Mouse (Mus musculus): Measurements from ENCODE around the gene Dpp4. TPM values are rescaled to one million over a fixed set of nuclear protein-coding genes. Genes with fewer than 3 reads are reported as not detected.

The Dpp4 gene
- polyA plus RNA-seq, 1 experiment from 2014 or later: 41.8 TPM

DNA sequence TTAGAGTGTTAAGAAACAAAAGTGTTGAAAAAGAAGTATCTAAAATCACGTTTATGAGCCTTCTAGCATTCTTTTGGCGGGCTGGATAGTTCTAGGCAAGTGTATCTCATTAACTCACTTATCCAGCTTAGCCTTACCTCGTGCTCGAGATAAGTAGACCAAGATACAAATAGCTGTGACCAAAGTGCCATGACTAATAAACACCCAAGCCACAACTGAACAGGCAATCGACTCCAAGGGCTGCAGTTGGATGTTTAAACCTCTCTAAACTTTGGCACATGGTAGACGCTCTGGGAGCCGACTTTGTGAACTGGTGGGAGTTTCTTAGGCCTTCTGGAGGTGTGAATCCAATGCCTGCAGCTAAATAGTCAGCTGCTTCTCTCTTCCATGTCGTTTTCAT is 12.7 kb downstream of the Dpp4 start:
- H3K27ac ChIP-seq (ENCODE audit: low read length): no peak overlapping the region
- no peaks in the 10 kb centered on the region for H3K27me3 ChIP-seq (replicated peaks; ENCODE audit: insufficient read depth, low read length)
- no peak for DNase-seq (ENCODE audit: low spot score)
- H3K4me2 ChIP-seq (replicated peaks; ENCODE audit: low read depth, low read length): no peak overlapping the region
- no peaks in the 10 kb centered on the region for H3K9me3 ChIP-seq (ENCODE audit: low read length)
- ATAC-seq: no peak
- no peak for TF ChIP-seq EP300 (IDR thresholded peaks at IDR 0.05)
- no peak for TF ChIP-seq CTCF (IDR thresholded peaks at IDR 0.05)
- WGBS: 57% methylated on average over 8 of the region's 8 CpGs
- H3K36me3 ChIP-seq (ENCODE audit: insufficient read depth, low read length): no peaks in the 10 kb centered on the region
- H3K9ac ChIP-seq (replicated peaks; ENCODE audit: low read depth): no peak overlapping the region
- H3K4me3 ChIP-seq (ENCODE audit: low read depth, low read length): no peak overlapping the region
- peaks cover 4% of the 10 kb centered on the region; the same call in 1 of the 2 replicates for H3K4me1 ChIP-seq (ENCODE audit: insufficient read depth, low read depth, low read length)

DNA sequence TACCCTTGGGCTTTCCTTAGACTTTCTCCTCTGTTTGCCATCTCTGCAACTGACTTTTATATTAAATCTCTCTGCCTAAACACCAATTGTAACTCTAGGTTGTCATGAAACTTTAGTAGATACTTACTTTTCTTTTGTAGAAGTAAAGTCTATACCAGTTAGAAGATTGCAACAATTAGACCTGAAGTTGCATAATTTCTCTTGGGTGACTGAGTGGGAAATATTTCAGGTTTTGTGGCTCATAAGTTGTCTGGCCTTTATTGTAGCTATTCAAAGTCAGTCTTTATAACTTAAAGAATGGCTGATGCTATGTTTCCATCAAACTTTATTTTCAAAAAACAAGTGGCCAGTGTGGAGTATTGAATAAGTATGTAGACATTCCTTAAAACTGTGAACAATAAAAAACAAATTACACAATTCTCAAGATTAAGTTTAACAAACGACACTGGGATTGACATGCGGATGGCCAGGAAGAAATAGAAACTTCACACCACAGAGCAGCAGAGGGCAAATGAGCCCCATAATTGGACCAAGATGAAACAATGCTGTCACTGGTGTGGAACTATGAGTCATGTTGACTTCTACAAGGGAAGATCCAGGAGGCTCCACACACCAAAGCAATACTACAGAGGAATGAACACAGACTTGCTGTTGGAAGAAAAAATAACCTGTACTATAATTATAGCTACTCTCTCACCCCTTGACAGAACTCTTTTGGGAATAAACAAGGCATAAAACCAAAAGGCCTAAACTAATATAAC is 13.7 kb downstream of the Dpp4 start:
- ATAC-seq (no peak), DNase-seq (ENCODE audit: low spot score) (peak; percentile 44)
- no peak for TF ChIP-seq EP300 (IDR thresholded peaks at IDR 0.05)
- TF ChIP-seq CTCF (IDR thresholded peaks at IDR 0.05): no peak
- no peak overlapping the region for H3K27ac ChIP-seq (ENCODE audit: low read length)
- WGBS: 67% methylated on average over 2 of the region's 2 CpGs
- no peak overlapping the region for H3K4me2 ChIP-seq (replicated peaks; ENCODE audit: low read depth, low read length)
- no peaks in the 10 kb centered on the region for H3K9me3 ChIP-seq (ENCODE audit: low read length)
- H3K27me3 ChIP-seq (replicated peaks; ENCODE audit: insufficient read depth, low read length): no peaks in the 10 kb centered on the region
- H3K36me3 ChIP-seq (ENCODE audit: insufficient read depth, low read length): no peaks in the 10 kb centered on the region
- no peak overlapping the region for H3K4me3 ChIP-seq (ENCODE audit: low read depth, low read length)
- no peak overlapping the region for H3K9ac ChIP-seq (replicated peaks; ENCODE audit: low read depth)
- H3K4me1 ChIP-seq (ENCODE audit: insufficient read depth, low read depth, low read length): 0 out of 2 replicates have a peak, but pooled peaks cover 4% of the 10 kb centered on the region

DNA sequence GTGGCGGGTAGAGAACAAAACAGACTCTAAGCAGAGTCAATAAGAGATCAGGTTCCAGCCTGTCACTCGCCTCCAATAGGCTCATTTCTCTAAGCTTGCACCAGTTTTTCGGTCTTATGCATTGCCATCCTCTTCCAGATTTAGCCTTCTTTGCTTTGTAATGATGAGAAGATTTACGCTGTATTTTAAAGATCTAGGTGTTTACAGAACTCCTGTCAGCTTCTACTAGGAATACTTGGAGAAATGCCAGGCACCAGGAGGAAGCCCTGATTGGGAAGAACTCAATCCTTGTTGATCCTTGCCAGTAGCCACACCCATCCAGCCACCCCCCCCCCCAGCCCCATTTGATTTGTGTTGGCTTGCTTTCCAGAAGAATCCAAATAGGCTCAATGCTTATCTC is 14.4 kb downstream of the Dpp4 start:
- TF ChIP-seq CTCF (IDR thresholded peaks at IDR 0.05) (no peak), EP300 (IDR thresholded peaks at IDR 0.05) (no peak)
- Histone ChIP-seq H3K9me3 (ENCODE audit: low read length) (no peaks in the 10 kb centered on the region), H3K27ac (ENCODE audit: low read length) (no peak overlapping the region), H3K9ac (replicated peaks; ENCODE audit: low read depth) (no peak overlapping the region), H3K27me3 (replicated peaks; ENCODE audit: insufficient read depth, low read length) (no peaks in the 10 kb centered on the region), H3K4me2 (replicated peaks; ENCODE audit: low read depth, low read length) (no peak overlapping the region), H3K36me3 (ENCODE audit: insufficient read depth, low read length) (no peaks in the 10 kb centered on the region), H3K4me1 (ENCODE audit: insufficient read depth, low read depth, low read length) (0 out of 2 replicates have a peak, but pooled peaks cover 4% of the 10 kb centered on the region), H3K4me3 (ENCODE audit: low read depth, low read length) (no peak overlapping the region)
- DNase-seq (ENCODE audit: low spot score) (no peak), ATAC-seq (peak; percentile 16; the same call in 1 of the 2 replicates)
- 67% methylated on average over 4 of the region's 4 CpGs for WGBS

DNA sequence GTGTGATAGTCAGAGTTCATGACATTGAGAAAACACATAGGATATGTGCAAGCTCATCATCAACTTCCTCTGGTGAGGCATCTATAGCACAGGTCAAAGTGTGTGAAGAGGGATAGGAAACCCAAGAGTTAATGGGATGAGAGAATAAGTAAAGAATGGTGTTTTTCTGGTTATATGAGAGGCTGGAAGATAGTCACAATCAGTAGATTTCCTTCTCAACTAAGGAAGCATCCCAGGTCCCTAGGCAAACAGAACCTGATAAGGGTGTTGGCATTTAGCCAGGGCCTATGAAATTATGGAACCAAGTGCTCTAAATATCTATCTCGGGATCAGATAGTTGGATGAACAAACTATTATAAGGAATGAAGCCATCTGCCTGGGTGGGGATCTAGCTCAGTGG is 15.2 kb downstream of the Dpp4 start:
- Histone ChIP-seq H3K36me3 (ENCODE audit: insufficient read depth, low read length) (no peaks in the 10 kb centered on the region), H3K27ac (ENCODE audit: low read length) (no peak overlapping the region), H3K4me3 (ENCODE audit: low read depth, low read length) (no peak overlapping the region), H3K4me2 (replicated peaks; ENCODE audit: low read depth, low read length) (no peak overlapping the region), H3K27me3 (replicated peaks; ENCODE audit: insufficient read depth, low read length) (no peaks in the 10 kb centered on the region), H3K4me1 (ENCODE audit: insufficient read depth, low read depth, low read length) (0 out of 2 replicates have a peak, but pooled peaks cover 4% of the 10 kb centered on the region), H3K9ac (replicated peaks; ENCODE audit: low read depth) (no peak overlapping the region), H3K9me3 (ENCODE audit: low read length) (no peaks in the 10 kb centered on the region)
- DNase-seq (ENCODE audit: low spot score) (no peak), ATAC-seq (no peak)
- TF ChIP-seq CTCF (IDR thresholded peaks at IDR 0.05) (no peak), EP300 (IDR thresholded peaks at IDR 0.05) (no peak)
- 53% methylated on average over 1 of the region's 1 CpGs for WGBS

DNA sequence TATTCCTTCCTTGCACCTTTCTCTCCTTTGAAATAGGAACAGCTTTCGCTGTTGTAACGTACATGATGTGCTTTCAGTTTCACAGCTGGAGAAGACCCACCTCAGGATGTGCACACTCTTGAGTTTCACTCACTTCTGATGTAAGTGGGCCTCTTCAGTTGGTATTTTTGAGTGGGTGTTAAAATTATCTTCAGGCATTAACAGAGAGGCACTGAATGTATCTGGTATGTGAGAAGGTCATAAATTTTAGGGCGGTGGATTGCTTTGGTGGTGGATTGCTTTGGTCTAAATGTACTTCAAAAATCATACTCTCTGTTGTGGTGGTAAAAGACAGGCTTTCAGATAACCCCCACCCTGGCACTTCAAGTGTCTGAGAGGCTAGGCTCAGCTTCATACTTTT is 17.2 kb downstream of the Dpp4 start:
- H3K4me3 ChIP-seq (ENCODE audit: low read depth, low read length): no peak overlapping the region
- WGBS: 54% methylated on average over 3 of the region's 3 CpGs
- TF ChIP-seq EP300 (IDR thresholded peaks at IDR 0.05): no peak
- TF ChIP-seq CTCF (IDR thresholded peaks at IDR 0.05): no peak
- H3K4me1 ChIP-seq (ENCODE audit: insufficient read depth, low read depth, low read length): 0 out of 2 replicates have a peak, but pooled peaks cover 4% of the 10 kb centered on the region
- H3K36me3 ChIP-seq (ENCODE audit: insufficient read depth, low read length): no peaks in the 10 kb centered on the region
- no peaks in the 10 kb centered on the region for H3K27me3 ChIP-seq (replicated peaks; ENCODE audit: insufficient read depth, low read length)
- no peak overlapping the region for H3K4me2 ChIP-seq (replicated peaks; ENCODE audit: low read depth, low read length)
- ATAC-seq (peak; percentile 28; the same call in 1 of the 2 replicates), DNase-seq (ENCODE audit: low spot score) (no peak)
- no peak overlapping the region for H3K27ac ChIP-seq (ENCODE audit: low read length)
- H3K9me3 ChIP-seq (ENCODE audit: low read length): no peaks in the 10 kb centered on the region
- H3K9ac ChIP-seq (replicated peaks; ENCODE audit: low read depth): no peak overlapping the region

DNA sequence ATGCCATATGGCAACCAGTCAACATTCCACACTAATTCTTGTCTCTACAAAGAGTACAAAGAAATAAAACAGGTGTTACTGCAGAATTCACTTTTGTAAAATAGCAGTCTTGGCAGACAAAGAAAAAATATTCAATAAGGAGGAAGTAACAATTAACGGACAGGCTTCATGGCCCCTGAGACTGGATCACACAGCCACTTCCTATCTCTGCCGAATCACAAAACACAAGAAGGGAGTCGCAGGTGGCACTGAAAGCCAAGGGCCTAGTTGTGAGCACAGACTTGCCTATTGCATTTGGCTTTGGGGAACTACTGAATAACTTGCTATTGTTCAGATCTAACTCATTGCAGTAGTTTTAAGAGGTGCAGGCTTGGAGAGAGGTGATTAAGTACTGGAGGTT is 19.9 kb downstream of the Dpp4 start:
- no peak for DNase-seq (ENCODE audit: low spot score)
- Histone ChIP-seq H3K36me3 (ENCODE audit: insufficient read depth, low read length) (no peaks in the 10 kb centered on the region), H3K27ac (ENCODE audit: low read length) (no peak overlapping the region), H3K9ac (replicated peaks; ENCODE audit: low read depth) (no peak overlapping the region), H3K4me1 (ENCODE audit: insufficient read depth, low read depth, low read length) (no peaks in the 10 kb centered on the region), H3K27me3 (replicated peaks; ENCODE audit: insufficient read depth, low read length) (no peaks in the 10 kb centered on the region), H3K4me3 (ENCODE audit: low read depth, low read length) (no peak overlapping the region), H3K9me3 (ENCODE audit: low read length) (no peaks in the 10 kb centered on the region), H3K4me2 (replicated peaks; ENCODE audit: low read depth, low read length) (no peak overlapping the region)
- no peak for ATAC-seq
- TF ChIP-seq EP300 (IDR thresholded peaks at IDR 0.05): no peak
- TF ChIP-seq CTCF (IDR thresholded peaks at IDR 0.05): no peak
- WGBS: 73% methylated on average over 3 of the region's 3 CpGs
